Mouse (Mus musculus): ENCODE measurements around the gene Pramel7. TPM values are rescaled to one million over a fixed set of nuclear protein-coding genes. Genes with fewer than 3 reads are reported as not detected.
"Not testable (repeated sequence)": the region's sequence is repeated elsewhere in the genome, so short reads cannot be mapped to it uniquely, and the experiment has no call there.

Gene Pramel7
- total RNA-seq (2021) (not detected), polyA plus RNA-seq (2012; rRNA removed) (not detected in 2 replicates)
- long read RNA-seq, result 0 reads

DNA sequence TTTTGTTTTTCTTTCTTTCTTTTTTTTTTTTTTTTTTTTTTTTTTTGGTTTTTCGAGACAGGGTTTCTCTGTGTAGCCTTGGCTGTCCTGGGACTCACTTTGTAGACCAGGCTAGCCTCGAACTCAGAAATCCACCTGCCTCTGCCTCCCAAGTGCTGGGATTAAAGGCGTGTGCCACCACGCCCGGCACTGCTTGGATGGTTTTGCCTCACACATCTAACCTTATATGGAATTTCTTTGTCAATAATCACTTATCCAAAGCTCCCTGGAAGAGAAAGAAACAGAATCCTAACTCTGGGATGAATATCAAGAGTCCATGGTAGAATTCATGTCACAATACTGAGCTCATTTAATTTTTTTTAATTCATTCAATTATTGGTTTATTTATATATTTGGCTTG is at the start of gene Pramel7:
Gene Pramel7, minus strand, starts transcription at position 101 of the 400 bp plus-strand sequence.
- intact Hi-C loops (cut with DNase I); H3K27me3 ChIP-seq (ENCODE audit: control insufficient read depth, insufficient read depth, low read length); H3K36me3 ChIP-seq (ENCODE audit: control insufficient read depth, insufficient read depth, low read length); H3K79me2 ChIP-seq (replicated peaks; ENCODE audit: control insufficient read depth, insufficient read depth, low read length); H3K4me1 ChIP-seq (ENCODE audit: control insufficient read depth, insufficient read depth, low read length); H3K27ac ChIP-seq; H3K9ac ChIP-seq (ENCODE audit: low read depth, low read length); H3K4me3 ChIP-seq; DNase-seq: not testable (repeated sequence)
- WGBS, result 81% methylated on average over 4 of the region's 5 CpGs

DNA sequence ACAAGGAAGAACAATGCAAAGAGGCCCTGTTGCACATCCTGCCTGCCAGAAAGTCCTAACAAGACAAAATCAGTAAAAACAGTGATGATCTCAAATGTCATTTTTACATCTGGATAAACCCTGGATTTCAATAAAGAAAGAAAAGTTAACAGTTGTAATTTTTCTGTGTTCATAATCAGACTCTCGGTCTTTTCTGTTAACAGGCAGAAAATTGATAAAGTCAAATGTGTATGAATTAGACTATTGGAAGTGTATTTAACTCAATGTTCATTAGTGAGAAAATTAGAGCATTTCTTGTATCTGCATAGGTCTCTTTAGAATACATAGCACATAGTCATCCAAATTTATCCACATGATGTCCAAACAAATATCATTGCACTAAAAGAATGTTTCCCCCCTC is 48.5 kb upstream of the Pramel7 start, which contains the start of gene Olfr1128:
Gene Olfr1128, minus strand, starts transcription at position 101 of the 400 bp plus-strand sequence.
- no peak within 1 kb of the TSS for H3K27ac ChIP-seq

DNA sequence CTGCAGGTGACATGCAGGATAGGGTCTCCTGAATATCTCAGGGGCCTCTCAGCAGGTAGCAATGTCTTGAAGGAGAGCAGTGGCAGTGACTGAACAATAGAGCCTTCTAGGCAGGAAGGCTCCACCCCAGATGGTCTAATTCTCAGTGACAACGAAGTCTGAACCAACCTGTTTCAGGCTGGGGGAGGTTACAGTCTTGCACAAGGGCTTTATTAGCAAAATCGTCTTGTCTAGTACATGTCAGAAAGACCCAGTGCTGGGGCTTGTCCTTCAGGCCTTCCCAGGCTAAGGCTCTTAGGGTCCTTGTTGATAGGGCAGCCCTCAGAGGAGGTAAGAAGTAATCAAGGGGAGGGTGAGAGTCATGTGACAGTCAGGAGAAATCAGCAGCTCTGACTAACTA is 37.9 kb upstream of the Pramel7 start:
- Histone ChIP-seq H3K27ac (no peak overlapping the region), H3K4me3 (no peak overlapping the region), H3K9ac (ENCODE audit: low read depth, low read length) (no peak overlapping the region), H3K36me3 (ENCODE audit: control insufficient read depth, insufficient read depth, low read length) (no peaks in the 10 kb centered on the region), H3K79me2 (replicated peaks; ENCODE audit: control insufficient read depth, insufficient read depth, low read length) (no peaks in the 10 kb centered on the region), H3K4me1 (ENCODE audit: control insufficient read depth, insufficient read depth, low read length) (no peaks in the 10 kb centered on the region), H3K27me3 (ENCODE audit: control insufficient read depth, insufficient read depth, low read length) (no peaks in the 10 kb centered on the region)
- 52% methylated on average over 2 of the region's 2 CpGs for WGBS
- TF ChIP-seq CTCF (IDR thresholded peaks at IDR 0.05) (no peak), POLR2A (IDR thresholded peaks at IDR 0.05; ENCODE audit: insufficient read depth, low read depth, low read length) (no peak), EP300 (IDR thresholded peaks at IDR 0.05; ENCODE audit: insufficient read depth, low read depth, low read length) (no peak)
- intact Hi-C loops (cut with DNase I), result no loop called here
- no peak for DNase-seq

More for the DNA sequence above, 48.5 kb upstream of the Pramel7 start, which contains the start of gene Olfr1128:
- no peaks in the 10 kb centered on the region for H3K79me2 ChIP-seq (replicated peaks; ENCODE audit: control insufficient read depth, insufficient read depth, low read length)
- no peaks in the 10 kb centered on the region for H3K36me3 ChIP-seq (ENCODE audit: control insufficient read depth, insufficient read depth, low read length)
- no peak within 1 kb of the TSS for H3K4me3 ChIP-seq
- intact Hi-C loops (cut with DNase I), result no loop called here
- no peaks in the 10 kb centered on the region for H3K27me3 ChIP-seq (ENCODE audit: control insufficient read depth, insufficient read depth, low read length)
- no peaks in the 10 kb centered on the region for H3K4me1 ChIP-seq (ENCODE audit: control insufficient read depth, insufficient read depth, low read length)
- DNase-seq, result no peak
- H3K9ac ChIP-seq (ENCODE audit: low read depth, low read length), result no peak within 1 kb of the TSS
- TF ChIP-seq EP300 (IDR thresholded peaks at IDR 0.05; ENCODE audit: insufficient read depth, low read depth, low read length) (no peak), CTCF (IDR thresholded peaks at IDR 0.05) (no peak), POLR2A (IDR thresholded peaks at IDR 0.05; ENCODE audit: insufficient read depth, low read depth, low read length) (no peak)
- WGBS, result 65% methylated on average over 1 of the region's 1 CpGs

DNA sequence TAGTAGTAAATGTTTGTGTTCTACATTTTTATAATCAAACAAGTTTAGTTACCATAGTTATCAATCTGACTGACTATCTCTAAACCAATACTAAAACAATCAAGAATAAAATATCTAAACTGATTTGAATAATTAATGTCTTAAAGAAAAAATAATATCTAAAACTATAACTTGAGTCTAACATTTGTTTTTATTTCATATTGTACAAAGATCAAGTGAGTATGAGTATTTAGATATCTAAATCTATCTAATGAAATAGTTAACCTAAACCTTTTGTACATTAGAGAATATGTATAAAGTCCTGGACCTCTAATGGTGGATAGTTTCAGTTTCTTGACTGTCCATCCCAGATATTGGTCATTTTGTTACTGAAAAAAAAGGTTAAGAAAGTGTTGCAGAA is 34.6 kb upstream of the Pramel7 start, which contains the start of gene Olfr153:
Gene Olfr153, plus strand, starts transcription at position 301 of the 400 bp plus-strand sequence.
- TF ChIP-seq POLR2A (IDR thresholded peaks at IDR 0.05; ENCODE audit: insufficient read depth, low read depth, low read length), result no peak
- no peak for TF ChIP-seq CTCF (IDR thresholded peaks at IDR 0.05)
- no peak for TF ChIP-seq EP300 (IDR thresholded peaks at IDR 0.05; ENCODE audit: insufficient read depth, low read depth, low read length)
- H3K4me1 ChIP-seq (ENCODE audit: control insufficient read depth, insufficient read depth, low read length), result no peaks in the 10 kb centered on the region
- intact Hi-C loops (cut with DNase I), result no loop called here
- H3K36me3 ChIP-seq (ENCODE audit: control insufficient read depth, insufficient read depth, low read length), result no peaks in the 10 kb centered on the region
- H3K27ac ChIP-seq, result no peak within 1 kb of the TSS
- no peak within 1 kb of the TSS for H3K4me3 ChIP-seq
- DNase-seq, result no peak
- H3K27me3 ChIP-seq (ENCODE audit: control insufficient read depth, insufficient read depth, low read length), result no peaks in the 10 kb centered on the region
- no peaks in the 10 kb centered on the region for H3K79me2 ChIP-seq (replicated peaks; ENCODE audit: control insufficient read depth, insufficient read depth, low read length)
- no peak within 1 kb of the TSS for H3K9ac ChIP-seq (ENCODE audit: low read depth, low read length)

DNA sequence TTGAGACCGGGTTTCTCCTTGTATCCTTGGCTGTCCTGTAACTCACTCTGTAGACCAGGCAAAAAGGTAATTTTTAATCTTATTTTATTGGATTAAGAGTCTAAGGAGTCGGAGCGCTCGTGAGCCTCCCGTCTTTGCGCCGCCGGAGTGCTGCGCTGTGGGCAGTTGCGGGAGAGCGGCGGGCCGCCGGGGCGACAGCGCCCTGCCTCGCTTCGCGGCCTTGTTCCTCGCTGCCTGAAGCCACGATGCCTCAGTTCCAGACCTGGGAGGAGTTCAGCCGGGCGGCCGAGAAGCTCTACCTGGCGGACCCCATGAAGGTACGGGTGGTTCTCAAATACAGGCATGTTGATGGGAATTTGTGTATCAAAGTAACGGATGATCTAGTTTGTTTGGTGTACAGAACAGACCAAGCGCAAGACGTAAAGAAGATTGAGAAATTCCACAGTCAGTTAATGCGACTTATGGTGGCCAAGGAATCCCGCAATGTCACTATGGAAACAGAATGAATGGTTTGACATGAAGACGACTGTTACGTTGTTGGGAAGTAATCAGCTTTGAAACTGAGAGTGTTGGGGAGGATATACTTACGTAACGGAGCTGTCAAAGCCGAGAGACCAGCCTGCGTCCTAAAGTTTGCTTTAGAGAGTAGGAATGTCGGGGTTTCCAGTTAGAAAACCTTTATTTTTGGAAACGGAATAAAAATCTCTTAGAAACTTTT is 29.2 kb upstream of the Pramel7 start:
- H3K4me1 ChIP-seq (ENCODE audit: control insufficient read depth, insufficient read depth, low read length); H3K27ac ChIP-seq; DNase-seq; H3K36me3 ChIP-seq (ENCODE audit: control insufficient read depth, insufficient read depth, low read length); H3K9ac ChIP-seq (ENCODE audit: low read depth, low read length); intact Hi-C loops (cut with DNase I); H3K4me3 ChIP-seq; H3K27me3 ChIP-seq (ENCODE audit: control insufficient read depth, insufficient read depth, low read length); H3K79me2 ChIP-seq (replicated peaks; ENCODE audit: control insufficient read depth, insufficient read depth, low read length): not testable (repeated sequence)
- 45% methylated on average over 39 of the region's 39 CpGs for WGBS

DNA sequence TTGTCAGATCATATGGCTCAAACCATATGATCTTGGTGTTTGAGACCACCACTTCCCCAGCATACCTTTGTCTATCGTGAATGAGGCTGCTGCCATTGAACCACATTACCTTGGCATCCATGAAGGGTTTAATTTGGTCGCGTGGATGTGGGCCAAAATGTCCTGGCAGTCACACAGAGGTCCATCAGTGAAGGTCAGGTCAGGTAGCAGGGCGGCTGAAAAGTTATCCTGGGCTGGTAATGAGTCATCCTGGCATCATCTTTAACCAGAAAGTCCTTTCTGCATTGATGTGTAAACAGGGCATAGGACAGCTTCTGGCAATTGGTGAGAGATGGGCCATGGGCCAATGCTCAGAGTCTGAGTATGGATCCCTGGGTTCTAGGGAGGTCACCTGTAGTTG is 23.8 kb upstream of the Pramel7 start:
- no peak overlapping the region for H3K4me3 ChIP-seq
- WGBS, result 59% methylated on average over 4 of the region's 4 CpGs
- peak; percentile 43 to 53 for DNase-seq

More for the DNA sequence above, 23.8 kb upstream of the Pramel7 start:
- TF ChIP-seq EP300 (IDR thresholded peaks at IDR 0.05; ENCODE audit: insufficient read depth, low read depth, low read length) (no peak), POLR2A (IDR thresholded peaks at IDR 0.05; ENCODE audit: insufficient read depth, low read depth, low read length) (no peak), CTCF (IDR thresholded peaks at IDR 0.05) (no peak)
- H3K27ac ChIP-seq, result no peak overlapping the region
- no peaks in the 10 kb centered on the region for H3K79me2 ChIP-seq (replicated peaks; ENCODE audit: control insufficient read depth, insufficient read depth, low read length)
- no peaks in the 10 kb centered on the region for H3K36me3 ChIP-seq (ENCODE audit: control insufficient read depth, insufficient read depth, low read length)
- H3K4me1 ChIP-seq (ENCODE audit: control insufficient read depth, insufficient read depth, low read length), result no peaks in the 10 kb centered on the region
- no peak overlapping the region for H3K9ac ChIP-seq (ENCODE audit: low read depth, low read length)
- intact Hi-C loops (cut with DNase I), result no loop called here
- no peaks in the 10 kb centered on the region for H3K27me3 ChIP-seq (ENCODE audit: control insufficient read depth, insufficient read depth, low read length)

All from heart, adult 2 months (tissue).